Mouse (Mus musculus): Measurements from ENCODE around the gene Ttc13.

- no peak for TF ChIP-seq POLR2AphosphoS2 (IDR thresholded peaks at IDR 0.05; ENCODE audit: insufficient read length, low read depth)
- no peak for TF ChIP-seq POLR2A (IDR thresholded peaks at IDR 0.05; ENCODE audit: insufficient read length, low read depth)
- TF ChIP-seq USF1 (IDR thresholded peaks at IDR 0.05; ENCODE audit: low read depth): no peak
- TF ChIP-seq SRF (IDR thresholded peaks at IDR 0.05; ENCODE audit: control insufficient read depth, insufficient read length, low read depth): no peak
Observed at GRCm38 (mm10) chr8:124641599-124641998, 80.2 kb downstream of the Ttc13 start.
